ENCODE assay signal across 8 mouse cellular contexts in the genomic region with DNA sequence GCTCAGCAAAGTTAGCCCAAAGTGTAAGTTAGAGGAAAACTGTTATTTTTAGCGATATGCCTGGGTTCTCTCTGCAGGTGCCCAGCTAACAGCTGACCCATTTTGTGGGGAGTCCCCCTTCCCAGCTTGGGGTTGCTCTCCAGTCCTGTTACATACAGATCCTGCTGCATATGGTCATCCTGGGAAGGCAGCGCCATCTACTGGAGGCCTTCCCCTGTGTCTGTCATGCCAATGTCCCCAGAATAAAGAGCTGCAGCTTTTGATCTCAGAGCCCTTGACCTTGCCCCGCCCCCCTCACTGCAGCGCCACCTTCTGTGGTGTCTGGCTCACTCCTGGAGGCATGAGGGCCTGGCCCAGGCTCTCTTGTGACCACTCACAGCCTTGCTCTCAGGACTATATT. TPM values are rescaled to one million over a fixed set of nuclear protein-coding genes. Genes with fewer than 3 reads are reported as not detected.
A peak's percentile ranks its signal among the peaks of the same experiment; 100 is the strongest.
DNase-seq lines count a peak whose midpoint lies in the region.

No protein-coding gene starts in this region.

- 66% methylated on average over 4 of the region's 4 CpGs for WGBS in heart, embryonic 10.5 days

- no peaks in the 10 kb centered on the region for H3K4me1 ChIP-seq in heart, embryonic 10.5 days

- H3K4me3 ChIP-seq in heart, embryonic 10.5 days, result no peak overlapping the region

- no peaks in the 10 kb centered on the region for H3K9me3 ChIP-seq in heart, embryonic 10.5 days

- H3K36me3 ChIP-seq in heart, embryonic 10.5 days, result peaks cover 94% of the 10 kb centered on the region

- intact Hi-C loops in heart, postnatal 36 days (cut with DNase I), result loop anchor here (1.0 kb wide), 1 partner anchor 235 kb away; no protein-coding TSS in a partner anchor

- peak; percentile 25 to 64 for DNase-seq in heart, postnatal 36 days
- no peak for DNase-seq in heart, embryonic 10.5 days (ENCODE audit: low spot score)
- DNase-seq in T-cell, adult 2 months (ENCODE audit: low spot score), result peak; percentile 27
- DNase-seq in cerebellum, postnatal 14 days, result peak; percentile 83 to 87
- peak; percentile 20 for DNase-seq in gastrocnemius, postnatal 25 days
- peak; percentile 27 to 63 for DNase-seq in layer of hippocampus, postnatal 25 days (ENCODE audit: extremely low spot score in 1 of 2, low spot score in 1 of 2)
- peak; percentile 65 to 71 for DNase-seq in lung, postnatal 4 days
- peak; percentile 50 to 53 for DNase-seq in spleen, postnatal 36 days (ENCODE audit: low spot score in 2 of 2)

- no peaks in the 10 kb centered on the region for H3K27me3 ChIP-seq in heart, embryonic 10.5 days (ENCODE audit: insufficient read depth, poor library complexity, severe bottlenecking)

- no peak overlapping the region for H3K27ac ChIP-seq in heart, embryonic 10.5 days

RNA-seq across cellular contexts. Expression of a gene that starts 38.0 kb away (rescaled TPM):
- 1 to 10 TPM; 4.1 to 8.8 TPM for total RNA-seq in heart, postnatal 36 days (2021)
- 18.7 and 26.5 TPM in 2 replicates for polyA plus RNA-seq in heart, embryonic 10.5 days (2016; fragmentation: Nextera tagmentation; extraction: Ambion mirVana)
- total RNA-seq in gastrocnemius, postnatal 25 days (2021), result 1 to 10 TPM; 5.3 to 5.7 TPM
- total RNA-seq in layer of hippocampus, postnatal 25 days (2021), result 10 to 100 TPM; 20.9 to 23.1 TPM
